Mouse (Mus musculus): ENCODE data around the gene Gm13287.
"Not testable (repeated sequence)": the region's sequence is repeated elsewhere in the genome, so short reads cannot be mapped to it uniquely, and the experiment has no call there.

The Gm13287 gene

DNA sequence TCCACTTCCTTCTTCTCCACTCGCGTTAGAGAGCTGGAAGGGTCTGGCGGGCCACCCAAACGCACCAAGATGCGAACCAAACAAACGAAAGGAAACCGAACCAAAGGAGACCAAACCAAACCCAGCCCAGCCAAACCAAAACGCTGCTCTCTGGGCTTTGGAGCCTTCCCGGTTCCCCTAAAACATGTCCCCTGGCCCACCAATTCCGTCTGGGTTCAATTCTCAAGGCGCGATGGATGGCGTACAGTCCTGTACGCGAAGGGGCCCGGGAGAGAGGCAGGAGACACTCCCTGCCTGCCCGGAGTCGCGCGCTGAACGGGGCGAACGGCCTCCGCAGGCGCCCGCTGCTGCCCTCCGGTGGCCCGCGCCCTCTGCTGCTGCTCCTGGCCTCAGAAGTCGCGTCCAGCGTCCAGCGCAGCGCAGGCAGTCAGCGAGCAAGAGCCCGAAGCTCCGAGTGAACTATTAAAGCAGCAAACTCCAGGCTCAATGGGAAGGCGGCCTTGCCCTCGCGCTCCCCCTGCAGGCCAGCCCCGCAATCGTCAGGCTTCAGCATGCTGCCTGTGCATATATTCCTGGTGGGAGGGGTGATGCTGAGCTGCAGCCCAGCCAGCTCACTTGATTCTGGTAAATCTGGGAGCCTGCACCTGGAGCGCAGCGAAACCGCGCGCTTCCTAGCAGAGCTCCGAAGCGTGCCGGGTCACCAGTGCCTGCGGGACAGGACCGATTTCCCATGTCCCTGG is 8.9 kb upstream of the Gm13287 start, which contains the start of gene Gm13275:
Gene Gm13275 (plus strand): TSS at position 552 of the 740 bp plus-strand sequence.
- POLR2A ChIA-PET, CTCF ChIA-PET: not testable (repeated sequence)

DNA sequence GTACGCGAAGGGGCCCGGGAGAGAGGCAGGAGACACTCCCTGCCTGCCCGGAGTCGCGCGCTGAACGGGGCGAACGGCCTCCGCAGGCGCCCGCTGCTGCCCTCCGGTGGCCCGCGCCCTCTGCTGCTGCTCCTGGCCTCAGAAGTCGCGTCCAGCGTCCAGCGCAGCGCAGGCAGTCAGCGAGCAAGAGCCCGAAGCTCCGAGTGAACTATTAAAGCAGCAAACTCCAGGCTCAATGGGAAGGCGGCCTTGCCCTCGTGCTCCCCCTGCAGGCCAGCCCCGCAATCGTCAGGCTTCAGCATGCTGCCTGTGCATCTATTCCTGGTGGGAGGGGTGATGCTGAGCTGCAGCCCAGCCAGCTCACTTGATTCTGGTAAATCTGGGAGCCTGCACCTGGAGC is 6.0 kb upstream of the Gm13287 start, which contains the start of gene Gm13279:
Gene Gm13279 (plus strand): TSS at position 301 of the 400 bp plus-strand sequence.
- POLR2A ChIA-PET, result not testable (repeated sequence)

GRCm38 (mm10) chr4:88799365-88799764 is 3.7 kb upstream of the Gm13287 start, which contains the start of gene Gm13285:
Gm13285 (plus strand) TSS chr4:88799665.
- POLR2A ChIA-PET, CTCF ChIA-PET: not testable (repeated sequence)

More for the DNA sequence above, 6.0 kb upstream of the Gm13287 start, which contains the start of gene Gm13279:
- CTCF ChIA-PET, result not testable (repeated sequence)

GRCm38 (mm10) chr4:88805231-88805630 is 2.2 kb downstream of the Gm13287 start, which contains the start of gene Gm13288:
Gm13288 (plus strand) TSS chr4:88805531.
- POLR2A ChIA-PET, CTCF ChIA-PET: not testable (repeated sequence)

DNA sequence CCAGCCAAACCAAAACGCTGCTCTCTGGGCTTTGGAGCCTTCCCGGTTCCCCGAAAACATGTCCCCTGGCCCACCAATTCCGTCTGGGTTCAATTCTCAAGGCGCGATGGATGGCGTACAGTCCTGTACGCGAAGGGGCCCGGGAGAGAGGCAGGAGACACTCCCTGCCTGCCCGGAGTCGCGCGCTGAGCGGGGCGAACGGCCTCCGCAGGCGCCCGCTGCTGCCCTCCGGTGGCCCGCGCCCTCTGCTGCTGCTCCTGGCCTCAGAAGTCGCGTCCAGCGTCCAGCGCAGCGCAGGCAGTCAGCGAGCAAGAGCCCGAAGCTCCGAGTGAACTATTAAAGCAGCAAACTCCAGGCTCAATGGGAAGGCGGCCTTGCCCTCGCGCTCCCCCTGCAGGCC is 2.7 kb downstream of the Gm13287 start:
- CTCF ChIA-PET, POLR2A ChIA-PET: not testable (repeated sequence)

DNA sequence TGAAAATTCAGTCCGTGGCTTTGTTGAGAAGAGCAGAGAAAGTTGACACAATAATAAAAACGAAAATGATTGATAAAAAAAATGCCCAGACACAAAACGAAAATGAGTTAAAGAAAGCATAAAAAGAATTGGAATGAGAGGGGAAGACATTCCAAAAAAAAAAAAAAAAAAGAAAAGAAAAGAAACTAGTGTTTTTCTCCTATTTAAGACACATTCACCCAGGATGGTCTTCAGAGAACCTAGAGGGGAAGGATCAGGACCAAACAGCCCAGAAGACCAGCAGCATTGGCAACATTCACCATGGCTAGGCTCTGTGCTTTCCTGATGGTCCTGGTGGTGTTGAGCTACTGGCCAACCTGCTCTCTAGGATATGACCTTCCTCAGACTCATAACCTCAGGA is 12.9 kb downstream of the Gm13287 start, which contains the start of gene Ifna7:
Gene Ifna7 (plus strand): TSS at position 301 of the 400 bp plus-strand sequence.
- ChIA-PET POLR2A (no interaction called here), CTCF (no interaction called here)

DNA sequence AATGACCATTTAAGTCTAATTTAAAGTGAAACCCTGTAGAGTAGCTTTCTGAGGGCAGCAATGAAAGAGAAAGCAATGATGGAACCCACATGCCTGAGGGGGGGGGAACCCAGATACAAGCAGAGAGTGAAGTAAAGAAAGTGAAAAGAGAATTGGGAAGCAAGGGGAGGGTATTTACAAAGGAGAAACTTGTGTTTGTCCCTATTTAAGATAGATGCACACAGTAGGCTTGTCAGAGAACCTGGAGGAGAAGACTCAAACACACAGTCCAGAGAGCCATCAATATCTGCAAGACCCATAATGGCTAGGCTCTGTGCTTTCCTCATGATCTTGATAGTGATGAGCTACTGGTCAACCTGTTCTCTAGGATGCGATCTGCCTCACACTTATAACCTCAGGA is 16.6 kb downstream of the Gm13287 start, which contains the start of gene Ifna11:
Gene Ifna11 (plus strand): TSS at position 301 of the 400 bp plus-strand sequence.
- POLR2A ChIA-PET, result no interaction called here

GRCm38 (mm10) chr4:88822995-88823394 is 19.9 kb downstream of the Gm13287 start:
- CTCF ChIA-PET, result no interaction called here
- POLR2A ChIA-PET, result no interaction called here

More for the DNA sequence above, 16.6 kb downstream of the Gm13287 start, which contains the start of gene Ifna11:
- CTCF ChIA-PET, result interaction anchor here in 1 of 4 experiments (0.6 kb wide), 1 partner anchor 136 kb away, joined by 4 read pairs; the partner anchor contains the start of gene Ifna2

DNA sequence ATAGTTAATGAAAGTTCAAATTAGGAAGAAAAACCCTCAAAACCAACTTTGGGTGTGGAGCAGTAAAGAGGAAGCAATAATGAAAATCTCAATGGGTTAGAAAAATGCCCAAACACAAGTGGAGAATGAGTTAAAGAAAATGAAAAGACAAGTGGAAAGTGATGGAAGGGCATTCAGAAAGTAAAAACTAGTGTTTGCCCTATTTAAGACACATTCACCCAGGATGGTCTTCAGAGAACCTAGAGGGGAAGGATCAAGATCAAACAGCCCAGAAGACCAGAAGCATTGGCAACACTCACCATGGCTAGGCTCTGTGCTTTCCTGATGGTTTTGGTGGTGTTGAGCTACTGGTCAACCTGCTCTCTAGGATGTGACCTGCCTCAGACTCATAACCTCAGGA is 24.1 kb downstream of the Gm13287 start, which contains the start of gene Ifna6:
Gene Ifna6 (plus strand): TSS at position 301 of the 400 bp plus-strand sequence.
- POLR2A ChIA-PET, CTCF ChIA-PET: not testable (repeated sequence)

DNA sequence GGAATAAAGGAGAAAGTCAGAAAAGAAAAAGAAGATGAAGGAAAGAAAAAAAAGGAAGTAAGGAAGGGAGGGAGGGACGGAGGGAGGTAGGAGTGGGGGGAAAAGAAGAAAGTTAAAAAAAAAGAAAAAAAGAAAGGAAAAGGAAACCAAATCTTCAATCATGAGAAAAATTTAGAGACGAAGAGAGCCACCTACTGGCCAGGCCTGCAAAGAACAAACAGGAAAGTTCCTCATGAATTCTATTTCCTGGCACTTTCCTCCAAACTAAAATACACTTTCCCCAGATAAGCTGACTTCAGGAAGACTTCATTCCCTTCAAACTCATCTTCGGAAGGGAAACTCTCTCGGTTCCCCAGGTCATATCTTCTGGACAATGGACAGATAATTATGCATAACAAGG is 27.5 kb downstream of the Gm13287 start:
- ChIA-PET CTCF (interaction anchor here in 1 of 4 experiments (0.9 to 2.2 kb wide), 2 partner anchors 134 to 299 kb away, joined by 3 to 4 read pairs; no protein-coding TSS in a partner anchor), POLR2A (interaction anchor here in 1 of 4 experiments (0.6 kb wide), 1 partner anchor 463 kb away, joined by 11 read pairs; no protein-coding TSS in a partner anchor)

GRCm38 (mm10) chr4:88835225-88835624 is 32.2 kb downstream of the Gm13287 start, which contains the start of gene Ifna5:
Ifna5 (plus strand) TSS chr4:88835525.
- POLR2A ChIA-PET, CTCF ChIA-PET: not testable (repeated sequence)

DNA sequence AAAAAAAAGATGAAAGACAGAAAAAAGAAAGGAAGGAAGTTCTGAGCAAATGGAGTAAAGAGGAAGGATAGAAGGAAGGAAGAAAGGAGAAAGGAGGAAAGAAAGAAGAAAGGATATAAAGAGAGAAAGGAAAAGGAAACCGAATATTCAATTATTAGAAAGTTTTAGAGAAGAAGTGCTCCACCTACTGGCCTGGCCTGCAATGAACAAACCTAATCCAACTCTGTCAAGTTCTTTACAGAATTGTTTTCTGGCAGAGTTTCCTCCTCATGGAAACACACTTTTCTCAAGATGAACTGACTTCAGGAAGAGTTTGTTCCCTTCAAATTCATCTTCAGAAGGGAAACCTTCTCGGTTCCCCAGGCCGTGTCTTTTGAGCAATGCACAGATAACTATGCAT is 35.8 kb downstream of the Gm13287 start:
- CTCF ChIA-PET, result interaction anchor here in 2 of 4 experiments (0.6 kb wide), 2 partner anchors 17 to 159 kb away, joined by 3 to 5 read pairs; no protein-coding TSS in a partner anchor
- POLR2A ChIA-PET, result no interaction called here

GRCm38 (mm10) chr4:88840058-88840457 is 37.0 kb downstream of the Gm13287 start:
- CTCF ChIA-PET, result interaction anchor here in 1 of 4 experiments (0.7 kb wide), 1 partner anchor 376 kb away, joined by 3 read pairs; no protein-coding TSS in a partner anchor

GRCm38 (mm10) chr4:88841438-88841911 is 38.4 kb downstream of the Gm13287 start, which contains the start of gene Ifna4:
Ifna4 (plus strand) TSS chr4:88841861.
- ChIA-PET POLR2A (no interaction called here), CTCF (no interaction called here)

More at GRCm38 (mm10) chr4:88840058-88840457, 37.0 kb downstream of the Gm13287 start:
- POLR2A ChIA-PET, result interaction anchor here in 1 of 4 experiments (0.6 kb wide), 1 partner anchor 821 kb away, joined by 3 read pairs; no protein-coding TSS in a partner anchor

GRCm38 (mm10) chr4:88845334-88845733 is 42.3 kb downstream of the Gm13287 start:
- ChIA-PET POLR2A (no interaction called here), CTCF (no interaction called here)

- ChIA-PET CTCF (no interaction called here), POLR2A (no interaction called here)
Observed at GRCm38 (mm10) chr4:88849698-88850097, 46.6 kb downstream of the Gm13287 start, which contains the start of gene Ifna1. Ifna1 (plus strand) TSS chr4:88850087.

GRCm38 (mm10) chr4:88851026-88851763 is 48.1 kb downstream of the Gm13287 start:
- POLR2A ChIA-PET, result no interaction called here
- CTCF ChIA-PET, result no interaction called here
